Comparison of ENCODE assay signal across 24 mouse cellular contexts in the genomic region with DNA sequence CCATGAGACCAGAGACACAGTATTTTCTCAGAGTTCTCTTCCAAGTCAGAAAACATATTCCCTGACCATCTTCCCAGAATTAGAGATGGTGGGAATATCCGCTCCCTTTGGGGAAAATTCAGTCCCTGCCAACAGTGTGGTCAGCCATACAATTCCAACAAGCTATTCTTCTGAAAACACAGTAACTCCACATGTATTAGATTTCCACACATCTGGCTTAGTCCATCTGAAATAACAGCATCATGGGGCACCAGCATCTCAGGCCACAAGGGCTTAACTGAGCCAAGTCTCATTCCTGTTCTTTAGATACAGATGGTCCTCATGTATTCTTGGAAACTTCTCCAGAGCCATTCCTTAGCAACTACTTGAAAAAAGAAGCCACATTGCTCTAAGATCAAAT.
DNase-seq lines count a peak whose midpoint lies in the region; ATAC-seq and TF ChIP-seq lines count a peak whose summit lies in the region.
"Had no signal": no experiment of that assay in that cellular context is flagged by ENCODE, and none has a peak within 500 bp of the region (broad histone marks: within the 10 kb centered on the region; RNA-seq: fewer than 3 reads in every experiment).

No protein-coding gene starts in this region.

- H3K27me3 ChIP-seq in intestine, embryonic 14.5 days (replicated peaks; ENCODE audit: control insufficient read depth, insufficient read depth, low read length), result no peaks in the 10 kb centered on the region
- no peaks in the 10 kb centered on the region for H3K27me3 ChIP-seq in intestine, embryonic 16.5 days (replicated peaks; ENCODE audit: control insufficient read depth, insufficient read depth, low read length)
- H3K27me3 ChIP-seq: embryonic facial prominence, embryonic 12.5 days; forebrain, embryonic 12.5 days; forebrain, embryonic 15.5 days; hindbrain, embryonic 12.5 days; hindbrain, embryonic 15.5 days; intestine, embryonic 15.5 days had no signal

- no peak overlapping the region for H3K9ac ChIP-seq in intestine, embryonic 14.5 days (ENCODE audit: low read length)
- H3K9ac ChIP-seq in intestine, embryonic 16.5 days (ENCODE audit: low read depth, low read length), result no peak overlapping the region
- H3K9ac ChIP-seq: embryonic facial prominence, embryonic 12.5 days; forebrain, embryonic 12.5 days; forebrain, embryonic 15.5 days; hindbrain, embryonic 12.5 days; hindbrain, embryonic 15.5 days; intestine, embryonic 15.5 days had no signal

- no peak overlapping the region for H3K27ac ChIP-seq in intestine, embryonic 14.5 days (ENCODE audit: low read depth)
- H3K27ac ChIP-seq in intestine, embryonic 16.5 days (ENCODE audit: low read length), result no peak overlapping the region
- peak overlapping the region; percentile 64; the same call in 1 of the 2 replicates for H3K27ac ChIP-seq in embryonic fibroblast, embryonic 13.5 days (ENCODE audit: insufficient read depth, low read length)
- H3K27ac ChIP-seq: embryonic facial prominence, embryonic 12.5 days; forebrain, embryonic 12.5 days; forebrain, embryonic 15.5 days; gastrocnemius, adult 2 months; hindbrain, embryonic 12.5 days; hindbrain, embryonic 15.5 days; intestine, embryonic 15.5 days had no signal

- no peaks in the 10 kb centered on the region for H3K9me3 ChIP-seq in intestine, embryonic 14.5 days (ENCODE audit: control insufficient read depth, low read length)
- no peaks in the 10 kb centered on the region for H3K9me3 ChIP-seq in intestine, embryonic 16.5 days (ENCODE audit: control insufficient read depth, low read length)
- H3K9me3 ChIP-seq: embryonic facial prominence, embryonic 12.5 days; forebrain, embryonic 12.5 days; forebrain, embryonic 15.5 days; hindbrain, embryonic 12.5 days; hindbrain, embryonic 15.5 days; intestine, embryonic 15.5 days had no signal

- WGBS in intestine, embryonic 14.5 days, result 96% methylated on average over 1 of the region's 1 CpGs
- WGBS in intestine, embryonic 16.5 days, result 92% methylated on average over 1 of the region's 1 CpGs

- ATAC-seq in intestine, embryonic 14.5 days (replicated peaks; ENCODE audit: low FRiP score, low TSS enrichment, low read depth), result no peak
- no peak for ATAC-seq in intestine, embryonic 16.5 days
- ATAC-seq: forebrain, embryonic 15.5 days; intestine, embryonic 15.5 days; Patski had no signal

- H3K4me1 ChIP-seq in intestine, embryonic 14.5 days (replicated peaks; ENCODE audit: control insufficient read depth, insufficient read depth, low read length), result no peaks in the 10 kb centered on the region
- H3K4me1 ChIP-seq in intestine, embryonic 16.5 days (ENCODE audit: control insufficient read depth, insufficient read depth, low read length), result no peaks in the 10 kb centered on the region
- H3K4me1 ChIP-seq in embryonic fibroblast, embryonic 13.5 days (ENCODE audit: control insufficient read depth, insufficient read depth, low read length), result no peaks in the 10 kb centered on the region
- H3K4me1 ChIP-seq: intestine, embryonic 15.5 days had no signal

- peak; percentile 18 for DNase-seq in intestine, embryonic 14.5 days (ENCODE audit: low spot score)
- DNase-seq in NIH3T3 (ENCODE audit: low read depth), result peak; percentile 26
- peak; percentile 12 for DNase-seq in skeletal muscle tissue, adult 2 months (ENCODE audit: low read depth, low spot score)
- DNase-seq in lung, postnatal 10 days, result no peak
- DNase-seq in frontal cortex, postnatal 25 days (ENCODE audit: low spot score in 2 of 2), result no peak
- DNase-seq: adrenal gland, adult 2 months; adrenal gland, postnatal 14 days; cerebellum, adult 18-20 months; cerebellum, adult 9-10 months; cerebellum, postnatal 14 days; gastrocnemius, adult 2 months; gastrocnemius, postnatal 14 days; heart, adult 11 months; kidney, adult 18-20 months had no signal

- no peak for TF ChIP-seq POLR2A in embryonic fibroblast, embryonic 13.5 days (IDR thresholded peaks at IDR 0.05; ENCODE audit: low read depth, low read length)

- H3K4me3 ChIP-seq in intestine, embryonic 14.5 days (ENCODE audit: low read depth, low read length), result no peak overlapping the region
- no peak overlapping the region for H3K4me3 ChIP-seq in intestine, embryonic 16.5 days (ENCODE audit: low read length)
- H3K4me3 ChIP-seq in embryonic fibroblast, embryonic 13.5 days (ENCODE audit: insufficient read depth, low read length), result no peak overlapping the region
- H3K4me3 ChIP-seq: embryonic facial prominence, embryonic 12.5 days; forebrain, embryonic 12.5 days; forebrain, embryonic 15.5 days; gastrocnemius, adult 2 months; hindbrain, embryonic 12.5 days; hindbrain, embryonic 15.5 days; intestine, embryonic 15.5 days had no signal

- TF ChIP-seq CTCF in embryonic fibroblast, embryonic 13.5 days (IDR thresholded peaks at IDR 0.05; ENCODE audit: borderline replicate concordance, insufficient read depth, low read length), result no peak

- H3K36me3 ChIP-seq in intestine, embryonic 14.5 days (ENCODE audit: control insufficient read depth, insufficient read depth, low read length), result no peaks in the 10 kb centered on the region
- no peaks in the 10 kb centered on the region for H3K36me3 ChIP-seq in intestine, embryonic 16.5 days (ENCODE audit: control insufficient read depth, insufficient read depth, low read length)
- H3K36me3 ChIP-seq: embryonic facial prominence, embryonic 12.5 days; forebrain, embryonic 12.5 days; forebrain, embryonic 15.5 days; hindbrain, embryonic 12.5 days; hindbrain, embryonic 15.5 days; intestine, embryonic 15.5 days had no signal

- H3K4me2 ChIP-seq in intestine, embryonic 14.5 days (ENCODE audit: low read length), result no peak overlapping the region
- H3K4me2 ChIP-seq in intestine, embryonic 16.5 days (ENCODE audit: low read depth, low read length), result no peak overlapping the region
- H3K4me2 ChIP-seq: embryonic facial prominence, embryonic 12.5 days; forebrain, embryonic 12.5 days; forebrain, embryonic 15.5 days; heart, embryonic 11.5 days; hindbrain, embryonic 12.5 days; hindbrain, embryonic 15.5 days; intestine, embryonic 15.5 days had no signal

Comparison
In these comparisons a context has a peak if more than half of its experiments do, and no peak if none do; other contexts are left out.
1. DNase-seq: peak in intestine, embryonic 14.5 days (single experiment), NIH3T3 (single experiment) and skeletal muscle tissue, adult 2 months (single experiment); none in lung, postnatal 10 days (single experiment) and frontal cortex, postnatal 25 days (0 of 2).